Mouse (Mus musculus): ENCODE data around the gene Gm13283.
"Not testable (repeated sequence)": the region's sequence is repeated elsewhere in the genome, so short reads cannot be mapped to it uniquely, and the experiment has no call there.

Gm13283 gene

DNA sequence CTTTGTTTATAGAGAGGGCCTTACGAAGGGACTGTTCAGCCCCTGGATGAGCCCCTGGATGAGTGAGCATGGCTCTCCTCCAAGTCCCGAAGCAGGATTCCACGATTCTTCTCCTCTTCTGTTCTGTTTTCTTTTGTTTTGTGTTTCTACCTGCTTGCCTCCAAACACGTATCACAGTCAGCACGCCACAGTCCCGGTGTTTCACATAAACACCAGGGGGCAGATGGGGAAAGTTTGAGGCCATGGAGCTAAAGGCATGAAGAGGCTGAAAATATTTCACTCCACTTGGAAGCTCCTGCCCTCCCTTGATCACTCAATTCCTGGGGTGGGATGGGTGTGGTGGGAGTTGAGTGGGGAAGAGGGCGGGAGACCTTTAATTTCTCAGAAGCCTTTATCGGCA lies 1.9 kb downstream of the Gm13283 start:
- in situ Hi-C loops (cut with MboI, MseI), result not testable (repeated sequence)

DNA sequence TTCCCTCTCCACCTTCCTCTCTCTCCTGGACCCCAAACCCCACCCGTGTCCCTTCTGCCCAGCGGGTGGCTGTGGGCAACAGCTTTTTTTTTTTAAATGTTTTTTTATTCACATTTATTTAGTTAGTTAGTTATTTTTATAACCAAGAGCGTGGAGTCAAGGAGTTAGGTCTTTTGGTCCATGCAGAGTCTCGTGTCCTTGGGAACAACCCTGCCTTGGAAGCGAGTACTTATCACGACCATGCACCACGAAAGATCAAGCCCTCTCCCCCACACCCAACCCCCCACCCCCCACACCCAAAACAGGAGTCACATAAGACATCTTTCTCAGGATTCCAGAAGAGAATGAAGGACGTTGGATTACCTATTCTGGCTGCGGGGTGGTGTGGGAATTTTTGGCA lies 2.4 kb downstream of the Gm13283 start:
- in situ Hi-C loops (cut with MboI, MseI), result not testable (repeated sequence)

- in situ Hi-C loops (cut with MboI, MseI), result not testable (repeated sequence)
Measured at GRCm38 (mm10) chr4:88763384-88764018, 3.6 kb downstream of the Gm13283 start.

DNA sequence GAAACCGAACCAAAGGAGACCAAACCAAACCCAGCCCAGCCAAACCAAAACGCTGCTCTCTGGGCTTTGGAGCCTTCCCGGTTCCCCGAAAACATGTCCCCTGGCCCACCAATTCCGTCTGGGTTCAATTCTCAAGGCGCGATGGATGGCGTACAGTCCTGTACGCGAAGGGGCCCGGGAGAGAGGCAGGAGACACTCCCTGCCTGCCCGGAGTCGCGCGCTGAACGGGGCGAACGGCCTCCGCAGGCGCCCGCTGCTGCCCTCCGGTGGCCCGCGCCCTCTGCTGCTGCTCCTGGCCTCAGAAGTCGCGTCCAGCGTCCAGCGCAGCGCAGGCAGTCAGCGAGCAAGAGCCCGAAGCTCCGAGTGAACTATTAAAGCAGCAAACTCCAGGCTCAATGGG lies 13.6 kb downstream of the Gm13283 start, which contains the start of gene Gm13290:
TSS of gene Gm13290 (plus strand) at position 301 of the 400 bp plus-strand sequence.
- in situ Hi-C loops (cut with MboI, MseI), result loop anchor here (5.0 kb wide), 1 partner anchor 34 kb away; the partner anchor contains the start of gene Gm13288

- in situ Hi-C loops (cut with MboI, MseI), result loop anchor here (25.0 kb wide), 1 partner anchor 764 kb away; no protein-coding TSS in a partner anchor
Measured at GRCm38 (mm10) chr4:88776622-88777021, 16.7 kb downstream of the Gm13283 start, which contains the start of gene Gm13289. Gene Gm13289 (plus strand): TSS chr4:88776922.

DNA sequence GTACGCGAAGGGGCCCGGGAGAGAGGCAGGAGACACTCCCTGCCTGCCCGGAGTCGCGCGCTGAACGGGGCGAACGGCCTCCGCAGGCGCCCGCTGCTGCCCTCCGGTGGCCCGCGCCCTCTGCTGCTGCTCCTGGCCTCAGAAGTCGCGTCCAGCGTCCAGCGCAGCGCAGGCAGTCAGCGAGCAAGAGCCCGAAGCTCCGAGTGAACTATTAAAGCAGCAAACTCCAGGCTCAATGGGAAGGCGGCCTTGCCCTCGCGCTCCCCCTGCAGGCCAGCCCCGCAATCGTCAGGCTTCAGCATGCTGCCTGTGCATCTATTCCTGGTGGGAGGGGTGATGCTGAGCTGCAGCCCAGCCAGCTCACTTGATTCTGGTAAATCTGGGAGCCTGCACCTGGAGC lies 19.6 kb downstream of the Gm13283 start, which contains the start of gene Gm13272:
TSS of gene Gm13272 (plus strand) at position 301 of the 400 bp plus-strand sequence.
- in situ Hi-C loops (cut with MboI, MseI), result loop anchor here (25.0 kb wide), 1 partner anchor 767 kb away; no protein-coding TSS in a partner anchor

- in situ Hi-C loops (cut with MboI, MseI), result loop anchor here (25.0 kb wide), 1 partner anchor 768 kb away; no protein-coding TSS in a partner anchor
Measured at GRCm38 (mm10) chr4:88780320-88780719, 20.4 kb downstream of the Gm13283 start.

- in situ Hi-C loops (cut with MboI, MseI), result loop anchor here (25.0 kb wide), 1 partner anchor 770 kb away; no protein-coding TSS in a partner anchor
Measured at GRCm38 (mm10) chr4:88781831-88782230, 21.9 kb downstream of the Gm13283 start, which contains the start of gene Ifnz. Gene Ifnz (plus strand): TSS chr4:88782131.

DNA sequence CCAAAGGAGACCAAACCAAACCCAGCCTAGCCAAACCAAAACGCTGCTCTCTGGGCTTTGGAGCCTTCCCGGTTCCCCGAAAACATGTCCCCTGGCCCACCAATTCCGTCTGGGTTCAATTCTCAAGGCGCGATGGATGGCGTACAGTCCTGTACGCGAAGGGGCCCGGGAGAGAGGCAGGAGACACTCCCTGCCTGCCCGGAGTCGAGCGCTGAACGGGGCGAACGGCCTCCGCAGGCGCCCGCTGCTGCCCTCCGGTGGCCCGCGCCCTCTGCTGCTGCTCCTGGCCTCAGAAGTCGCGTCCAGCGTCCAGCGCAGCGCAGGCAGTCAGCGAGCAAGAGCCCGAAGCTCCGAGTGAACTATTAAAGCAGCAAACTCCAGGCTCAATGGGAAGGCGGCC lies 22.4 kb downstream of the Gm13283 start:
- in situ Hi-C loops (cut with MboI, MseI), result loop anchor here (25.0 kb wide), 1 partner anchor 770 kb away; no protein-coding TSS in a partner anchor

DNA sequence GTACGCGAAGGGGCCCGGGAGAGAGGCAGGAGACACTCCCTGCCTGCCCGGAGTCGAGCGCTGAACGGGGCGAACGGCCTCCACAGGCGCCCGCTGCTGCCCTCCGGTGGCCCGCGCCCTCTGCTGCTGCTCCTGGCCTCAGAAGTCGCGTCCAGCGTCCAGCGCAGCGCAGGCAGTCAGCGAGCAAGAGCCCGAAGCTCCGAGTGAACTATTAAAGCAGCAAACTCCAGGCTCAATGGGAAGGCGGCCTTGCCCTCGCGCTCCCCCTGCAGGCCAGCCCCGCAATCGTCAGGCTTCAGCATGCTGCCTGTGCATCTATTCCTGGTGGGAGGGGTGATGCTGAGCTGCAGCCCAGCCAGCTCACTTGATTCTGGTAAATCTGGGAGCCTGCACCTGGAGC lies 25.5 kb downstream of the Gm13283 start, which contains the start of gene Gm13276:
TSS of gene Gm13276 (plus strand) at position 301 of the 400 bp plus-strand sequence.
- in situ Hi-C loops (cut with MboI, MseI), result loop anchor here (5.0 to 25.0 kb wide), 2 partner anchors 33 to 773 kb away; partner anchors contain the start of gene Gm13271

- in situ Hi-C loops (cut with MboI, MseI), result loop anchor here (5.0 to 25.0 kb wide), 2 partner anchors 36 to 776 kb away; partner anchors contain the start of gene Gm13271
Measured at GRCm38 (mm10) chr4:88788402-88788801, 28.5 kb downstream of the Gm13283 start, which contains the start of gene Gm13277. Gene Gm13277 (plus strand): TSS chr4:88788632.

DNA sequence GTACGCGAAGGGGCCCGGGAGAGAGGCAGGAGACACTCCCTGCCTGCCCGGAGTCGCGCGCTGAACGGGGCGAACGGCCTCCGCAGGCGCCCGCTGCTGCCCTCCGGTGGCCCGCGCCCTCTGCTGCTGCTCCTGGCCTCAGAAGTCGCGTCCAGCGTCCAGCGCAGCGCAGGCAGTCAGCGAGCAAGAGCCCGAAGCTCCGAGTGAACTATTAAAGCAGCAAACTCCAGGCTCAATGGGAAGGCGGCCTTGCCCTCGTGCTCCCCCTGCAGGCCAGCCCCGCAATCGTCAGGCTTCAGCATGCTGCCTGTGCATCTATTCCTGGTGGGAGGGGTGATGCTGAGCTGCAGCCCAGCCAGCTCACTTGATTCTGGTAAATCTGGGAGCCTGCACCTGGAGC lies 31.3 kb downstream of the Gm13283 start, which contains the start of gene Gm13278:
TSS of gene Gm13278 (plus strand) at position 301 of the 400 bp plus-strand sequence.
- in situ Hi-C loops (cut with MboI, MseI), result loop anchor here (25.0 kb wide), 1 partner anchor 779 kb away; no protein-coding TSS in a partner anchor

- in situ Hi-C loops (cut with MboI, MseI), result loop anchor here (25.0 kb wide), 1 partner anchor 782 kb away; no protein-coding TSS in a partner anchor
Measured at GRCm38 (mm10) chr4:88793936-88794675, 34.2 kb downstream of the Gm13283 start, which contains the start of gene Gm13275. Gene Gm13275 (plus strand): TSS chr4:88794487.

DNA sequence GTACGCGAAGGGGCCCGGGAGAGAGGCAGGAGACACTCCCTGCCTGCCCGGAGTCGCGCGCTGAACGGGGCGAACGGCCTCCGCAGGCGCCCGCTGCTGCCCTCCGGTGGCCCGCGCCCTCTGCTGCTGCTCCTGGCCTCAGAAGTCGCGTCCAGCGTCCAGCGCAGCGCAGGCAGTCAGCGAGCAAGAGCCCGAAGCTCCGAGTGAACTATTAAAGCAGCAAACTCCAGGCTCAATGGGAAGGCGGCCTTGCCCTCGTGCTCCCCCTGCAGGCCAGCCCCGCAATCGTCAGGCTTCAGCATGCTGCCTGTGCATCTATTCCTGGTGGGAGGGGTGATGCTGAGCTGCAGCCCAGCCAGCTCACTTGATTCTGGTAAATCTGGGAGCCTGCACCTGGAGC lies 37.2 kb downstream of the Gm13283 start, which contains the start of gene Gm13279:
TSS of gene Gm13279 (plus strand) at position 301 of the 400 bp plus-strand sequence.
- in situ Hi-C loops (cut with MboI, MseI), result loop anchor here (25.0 kb wide), 1 partner anchor 785 kb away; no protein-coding TSS in a partner anchor

DNA sequence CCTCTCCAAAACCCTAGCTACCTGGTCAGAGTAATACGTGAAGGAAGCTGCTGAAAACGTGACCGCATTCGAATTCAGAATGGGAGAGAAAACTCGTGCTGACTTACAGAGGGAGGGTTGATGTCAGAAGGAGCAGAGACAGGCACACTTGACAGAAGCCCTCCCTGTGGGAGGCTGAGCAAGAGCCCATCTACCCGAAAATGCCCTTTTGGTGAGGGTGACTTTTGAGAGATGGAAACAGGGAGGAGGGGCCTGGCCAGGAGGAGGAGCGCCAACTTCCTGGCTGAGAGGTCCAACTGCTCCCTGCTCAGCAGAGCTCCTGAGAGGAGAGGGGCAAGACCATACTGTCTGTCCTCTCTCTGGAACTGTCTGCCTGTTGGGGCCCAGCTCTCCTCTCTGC lies 39.4 kb downstream of the Gm13283 start, which contains the start of gene Gm13285:
TSS of gene Gm13285 (plus strand) at position 301 of the 400 bp plus-strand sequence.
- in situ Hi-C loops (cut with MboI, MseI), result loop anchor here (25.0 kb wide), 1 partner anchor 787 kb away; no protein-coding TSS in a partner anchor

DNA sequence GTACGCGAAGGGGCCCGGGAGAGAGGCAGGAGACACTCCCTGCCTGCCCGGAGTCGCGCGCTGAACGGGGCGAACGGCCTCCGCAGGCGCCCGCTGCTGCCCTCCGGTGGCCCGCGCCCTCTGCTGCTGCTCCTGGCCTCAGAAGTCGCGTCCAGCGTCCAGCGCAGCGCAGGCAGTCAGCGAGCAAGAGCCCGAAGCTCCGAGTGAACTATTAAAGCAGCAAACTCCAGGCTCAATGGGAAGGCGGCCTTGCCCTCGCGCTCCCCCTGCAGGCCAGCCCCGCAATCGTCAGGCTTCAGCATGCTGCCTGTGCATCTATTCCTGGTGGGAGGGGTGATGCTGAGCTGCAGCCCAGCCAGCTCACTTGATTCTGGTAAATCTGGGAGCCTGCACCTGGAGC lies 43.0 kb downstream of the Gm13283 start, which contains the start of gene Gm13287:
TSS of gene Gm13287 (plus strand) at position 301 of the 400 bp plus-strand sequence.
- in situ Hi-C loops (cut with MboI, MseI), result not testable (repeated sequence)

DNA sequence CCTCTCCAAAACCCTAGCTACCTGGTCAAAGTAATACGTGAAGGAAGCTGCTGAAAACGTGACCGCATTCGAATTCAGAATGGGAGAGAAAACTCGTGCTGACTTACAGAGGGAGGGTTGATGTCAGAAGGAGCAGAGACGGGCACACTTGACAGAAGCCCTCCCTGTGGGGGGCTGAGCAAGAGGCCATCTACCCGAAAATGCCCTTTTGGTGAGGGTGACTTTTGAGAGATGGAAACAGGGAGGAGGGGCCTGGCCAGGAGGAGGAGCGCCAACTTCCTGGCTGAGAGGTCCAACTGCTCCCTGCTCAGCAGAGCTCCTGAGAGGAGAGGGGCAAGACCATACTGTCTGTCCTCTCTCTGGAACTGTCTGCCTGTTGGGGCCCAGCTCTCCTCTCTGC lies 45.3 kb downstream of the Gm13283 start, which contains the start of gene Gm13288:
TSS of gene Gm13288 (plus strand) at position 301 of the 400 bp plus-strand sequence.
- in situ Hi-C loops (cut with MboI, MseI), result loop anchor here (5.0 kb wide), 1 partner anchor 33 kb away; the partner anchor contains the start of gene Gm13290

- in situ Hi-C loops (cut with MboI, MseI), result loop anchor here (5.0 kb wide), 1 partner anchor 33 kb away; the partner anchor contains the start of gene Gm13290
Measured at GRCm38 (mm10) chr4:88805761-88806160, 45.8 kb downstream of the Gm13283 start.
